Mouse (Mus musculus) testis, postnatal 10 days (tissue): ENCODE measurements around the gene Gm20388.
A peak's percentile ranks its signal among the peaks of the same experiment; 100 is the strongest.

Experiments
- DNase-seq: peaks from one replicate; pipeline ENCODE4 v3.0.0; 2021; ENCODE audit warnings: low spot score

Gene Gm20388

DNA sequence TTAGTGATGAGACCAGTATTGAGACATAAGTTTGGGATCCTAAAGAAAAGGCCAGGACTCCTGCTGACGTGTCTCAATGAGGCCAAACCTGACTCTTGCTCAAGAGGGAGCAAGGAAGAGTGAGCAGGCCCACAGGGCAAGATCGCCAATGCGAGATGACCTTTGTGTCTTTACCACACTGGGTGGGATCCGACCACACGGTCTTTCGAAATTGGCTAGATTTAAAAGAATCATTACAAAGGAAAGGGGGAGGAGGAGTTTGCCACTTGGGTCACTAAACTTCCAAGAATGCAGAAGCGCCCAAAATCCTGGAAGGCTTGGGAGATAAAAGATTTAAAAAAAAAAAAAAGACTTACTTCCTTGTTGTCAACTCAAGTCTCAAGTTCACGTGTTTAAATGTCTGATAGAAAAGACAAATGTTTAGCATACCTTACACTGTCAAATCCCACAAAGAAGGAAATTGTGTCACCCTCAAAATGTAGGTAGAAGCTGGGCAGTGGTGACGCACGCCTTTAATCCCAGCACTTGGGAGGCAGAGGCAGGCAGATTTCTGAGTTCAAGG, 1936.7 kb downstream of the Gm20388 start:
- DNase-seq = peak; percentile 36

DNA sequence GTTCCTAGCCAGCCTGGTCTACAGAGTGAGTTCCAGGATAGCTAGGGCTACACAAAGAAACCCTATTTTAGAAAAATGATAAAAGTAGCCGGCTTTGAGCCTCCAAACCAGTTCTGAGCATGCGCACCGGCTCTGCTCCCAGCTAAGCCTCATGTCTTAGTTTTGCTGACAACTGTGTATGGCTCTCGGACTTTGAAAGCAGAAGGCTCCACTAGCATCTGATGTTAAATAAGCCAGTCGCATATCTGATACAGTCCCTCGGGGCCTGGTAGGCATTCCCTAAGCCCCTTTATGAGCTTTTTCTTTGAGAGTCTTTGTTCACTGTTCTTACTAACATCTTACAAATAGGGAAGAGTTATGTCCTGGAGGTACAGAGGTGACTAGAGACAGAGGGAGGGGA, 1937.3 kb downstream of the Gm20388 start:
- DNase-seq = peak; percentile 33

DNA sequence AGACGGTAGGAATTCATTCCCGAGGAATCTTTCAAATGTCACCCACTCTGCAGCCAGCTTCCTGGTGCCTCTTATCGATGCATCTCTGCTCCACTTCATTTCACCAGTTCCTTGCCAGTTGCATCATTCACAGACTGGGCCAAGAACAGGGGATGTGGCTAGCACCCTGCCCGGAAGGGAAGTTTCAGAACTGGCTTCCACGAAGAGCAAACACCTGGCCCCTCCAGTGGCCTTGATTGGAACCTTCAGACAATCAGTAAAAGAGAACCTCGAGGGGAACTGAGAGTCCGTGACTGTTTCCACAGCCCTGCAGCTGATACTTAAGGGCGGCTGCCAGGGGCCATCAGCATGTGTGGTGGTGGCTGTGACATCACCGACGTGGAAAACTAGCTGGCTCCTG, 1937.9 kb downstream of the Gm20388 start:
- DNase-seq = peak; percentile 36

DNA sequence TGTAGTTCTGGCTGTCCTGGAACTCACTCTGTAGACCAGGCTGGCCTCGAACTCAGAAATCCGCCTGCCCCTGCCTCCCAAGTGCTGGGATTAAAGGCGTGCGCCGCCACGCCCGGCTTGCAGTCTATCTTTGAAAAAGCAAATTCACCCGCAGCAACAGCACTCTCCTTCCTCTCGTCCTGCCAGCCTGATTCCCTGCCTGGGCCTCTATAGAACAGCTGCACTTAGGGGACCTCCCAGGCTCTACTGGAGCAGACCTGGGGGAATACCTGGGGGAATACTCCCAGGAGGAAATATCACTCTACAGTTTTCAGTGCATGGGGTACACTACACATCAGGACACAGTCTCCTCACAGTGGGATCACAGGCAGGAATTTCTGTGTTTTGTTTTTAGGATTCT, 1938.7 kb downstream of the Gm20388 start:
- DNase-seq = peak; percentile 33

DNA sequence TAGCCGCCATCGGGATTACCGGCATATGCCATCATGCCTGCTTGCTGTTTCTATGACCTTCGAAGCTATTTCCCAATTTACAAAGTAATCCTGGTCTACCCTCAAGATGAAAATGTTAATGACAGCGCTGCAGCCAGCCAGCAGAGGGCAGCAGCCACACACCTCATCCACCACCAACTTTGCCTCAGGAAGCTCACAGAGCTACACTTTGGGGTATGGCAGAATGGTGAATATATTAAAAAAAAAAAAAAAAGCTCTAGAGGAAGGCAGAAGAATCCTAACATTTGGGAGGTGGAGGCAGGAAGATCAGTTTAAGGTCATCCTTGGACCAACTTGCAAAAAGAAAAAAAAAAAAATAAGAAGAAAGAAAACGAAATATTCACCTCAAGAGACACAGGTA, 1939.4 kb downstream of the Gm20388 start:
- peak; percentile 84 for DNase-seq

DNA sequence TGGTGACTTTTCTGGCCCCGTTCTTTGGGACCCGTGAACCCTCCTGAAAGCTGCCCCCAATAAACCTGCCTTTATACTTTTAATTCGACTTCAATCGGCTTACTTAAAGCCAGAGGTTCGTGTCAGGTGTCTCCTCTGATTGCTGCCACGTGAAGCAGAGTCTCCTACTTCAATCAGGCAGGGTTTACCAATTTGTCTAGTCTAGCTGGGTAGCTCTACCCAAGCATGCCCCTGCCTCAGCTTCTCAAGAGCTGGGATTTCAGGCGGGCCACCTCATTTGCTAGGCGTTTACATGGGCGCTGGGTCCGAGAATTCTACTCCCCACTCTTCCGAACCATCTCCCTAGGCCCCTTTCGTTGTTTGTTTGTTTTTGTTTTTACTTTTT, 1939.8 kb downstream of the Gm20388 start:
- DNase-seq = peak; percentile 48

DNA sequence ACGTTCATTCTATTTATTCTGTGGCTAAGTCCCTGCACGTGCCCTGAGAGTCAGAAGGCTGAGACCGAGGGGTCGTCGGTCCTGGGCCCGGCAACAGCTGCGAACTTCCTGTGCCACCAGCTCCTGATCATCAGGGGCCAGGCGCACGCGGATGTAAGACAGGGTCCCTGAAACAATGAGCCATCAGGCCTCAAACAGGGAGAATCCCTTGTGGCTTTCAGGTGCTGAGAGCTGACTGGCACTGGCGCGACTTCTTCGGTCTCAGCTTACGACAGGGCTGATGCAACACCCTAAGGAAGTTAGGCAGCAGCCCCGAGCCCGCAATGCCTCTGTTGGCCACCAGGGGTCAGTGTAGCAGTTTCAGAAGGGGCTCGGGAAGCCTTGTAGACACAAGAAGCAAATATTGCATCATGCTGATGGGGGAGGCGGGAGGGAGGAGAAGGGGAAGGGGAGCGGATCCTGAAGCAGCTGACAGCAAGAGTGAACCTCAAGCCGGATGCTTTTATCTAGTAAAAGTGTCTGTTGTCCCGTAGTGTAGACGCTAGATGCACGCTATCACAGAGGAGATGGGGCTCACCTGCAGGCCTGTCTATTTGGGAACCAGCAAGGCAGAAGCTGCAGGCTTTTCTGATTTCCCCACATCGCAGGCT, 1940.3 kb downstream of the Gm20388 start:
- peak; percentile 99 for DNase-seq

DNA sequence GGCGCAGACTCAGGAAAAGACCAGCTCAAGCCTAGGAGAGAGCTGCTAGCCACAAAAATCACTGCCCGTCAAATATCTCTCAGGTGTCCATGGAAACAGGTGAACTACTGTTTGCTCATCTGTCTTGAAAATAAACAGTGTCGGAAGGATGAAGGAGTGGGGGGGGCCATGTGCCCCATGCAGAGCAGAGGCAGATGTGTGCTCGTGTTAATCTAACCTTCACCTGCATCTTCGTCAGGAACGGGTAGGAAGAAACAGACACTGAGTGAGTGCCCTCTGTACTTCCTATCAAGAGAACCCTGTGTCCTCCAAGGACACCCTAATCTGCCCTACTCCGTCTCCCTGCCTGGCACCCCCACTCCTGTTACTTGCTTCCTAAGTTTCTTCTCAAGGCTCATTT, 1941.1 kb downstream of the Gm20388 start:
- peak; percentile 43 for DNase-seq

DNA sequence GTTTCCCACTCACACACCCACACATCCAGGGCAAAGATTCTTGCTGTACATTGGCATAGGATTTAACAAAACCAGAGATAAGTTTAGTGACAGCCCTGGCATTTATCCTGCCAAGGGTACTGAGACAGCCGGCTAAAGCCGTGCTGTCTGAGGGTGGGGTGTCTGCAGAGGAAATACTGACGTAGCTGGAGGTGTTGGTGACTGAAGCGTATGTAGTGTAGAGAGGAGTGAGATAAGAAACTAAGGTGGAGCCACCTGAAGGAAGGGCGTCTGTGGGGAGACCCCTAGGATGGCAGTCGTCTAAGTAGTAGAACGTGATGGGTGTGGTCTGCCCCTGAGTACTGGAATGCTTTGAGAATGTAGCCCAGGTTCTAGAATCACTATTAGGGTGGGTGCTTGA, 1941.8 kb downstream of the Gm20388 start:
- DNase-seq = no peak

DNA sequence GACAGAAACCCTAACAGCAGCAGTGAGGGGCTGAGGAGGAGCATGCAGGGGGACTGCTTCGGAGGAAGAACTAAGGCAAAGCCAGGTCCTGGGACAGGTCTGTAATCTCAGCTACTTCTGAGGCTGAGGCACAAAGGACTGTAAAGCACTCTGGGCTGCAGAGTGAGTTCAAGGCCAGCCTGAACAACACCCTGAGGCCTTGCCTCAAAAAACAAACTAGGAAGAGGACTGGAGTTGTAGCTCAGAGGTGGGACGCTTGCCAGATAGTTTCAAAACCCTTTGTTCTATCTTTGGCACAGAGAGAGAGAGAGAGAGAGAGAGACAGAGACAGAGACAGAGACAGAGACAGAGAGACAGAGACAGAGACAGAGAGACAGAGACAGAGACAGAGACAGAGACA, 1942.9 kb downstream of the Gm20388 start:
- DNase-seq = peak; percentile 59

DNA sequence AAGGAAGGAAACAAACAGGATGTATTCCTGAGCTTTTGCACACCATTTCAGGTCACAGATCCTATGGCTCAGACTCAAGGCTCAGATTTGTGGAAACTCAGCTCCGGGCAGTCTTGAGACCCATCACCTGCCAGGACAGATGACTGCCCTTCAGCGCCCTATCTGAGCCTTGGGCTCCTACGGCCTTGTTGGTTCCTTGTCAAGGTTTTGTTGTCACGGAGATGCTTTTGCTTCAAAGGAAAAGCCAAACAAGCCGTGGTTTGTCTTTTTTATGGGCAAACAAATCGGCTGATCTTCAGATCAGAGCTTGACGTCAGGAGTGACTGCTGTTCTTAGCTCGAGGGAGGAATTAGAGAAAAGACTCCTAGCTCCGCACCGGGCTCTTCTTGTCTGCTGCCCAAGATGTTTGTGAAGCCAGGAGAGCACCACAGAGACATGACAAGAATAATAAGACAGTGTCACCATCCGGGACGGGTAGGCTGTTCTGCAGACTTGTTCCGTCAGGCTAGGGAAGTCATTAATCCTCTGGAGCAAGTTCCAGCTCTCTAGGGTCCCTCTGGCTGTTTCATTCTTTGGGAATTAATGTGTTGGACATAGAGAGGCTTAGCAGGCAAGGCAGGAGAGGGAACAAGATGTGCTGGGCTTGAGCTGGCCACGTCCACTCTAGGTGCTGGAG, 1945.6 kb downstream of the Gm20388 start:
- peak; percentile 37 for DNase-seq

DNA sequence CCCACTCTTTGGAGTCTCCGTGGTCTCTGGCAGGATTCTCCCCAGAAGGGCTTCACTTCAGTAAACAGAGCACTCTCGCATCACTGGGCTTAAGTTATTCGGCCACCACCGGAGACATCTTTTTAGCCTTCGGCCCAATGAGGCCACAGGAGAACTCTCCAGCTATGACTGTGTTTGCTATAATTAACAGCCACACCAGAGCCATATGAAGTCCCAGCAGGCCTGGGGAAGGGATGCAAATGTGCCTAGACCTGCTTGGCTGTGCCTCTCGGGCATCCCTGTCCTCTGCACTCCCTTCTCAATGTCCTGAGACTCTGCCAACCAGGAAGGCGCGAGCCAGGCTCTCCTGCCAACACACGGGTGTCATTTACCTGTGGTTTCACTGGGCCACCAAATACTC, 1946.7 kb downstream of the Gm20388 start:
- peak; percentile 42 for DNase-seq

DNA sequence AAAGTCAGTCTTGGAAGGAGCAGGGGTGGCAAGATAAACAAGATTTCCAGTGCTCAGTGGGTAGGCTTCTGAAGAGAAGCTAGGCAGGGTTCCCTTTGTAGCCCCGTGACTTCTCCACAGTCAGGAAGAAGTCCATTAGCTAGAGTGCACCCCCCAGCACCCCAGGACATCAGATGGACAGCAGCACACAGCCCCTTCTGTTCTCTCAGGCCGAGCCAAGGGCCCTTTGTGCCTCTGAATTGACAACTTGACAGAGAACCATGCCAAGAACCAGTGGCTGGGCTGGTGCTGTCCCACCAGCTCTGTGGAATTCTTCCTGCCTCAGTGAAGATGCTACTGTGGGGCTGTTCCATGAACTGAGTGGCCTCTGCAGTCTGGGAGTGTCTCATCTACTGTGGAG, 1947.1 kb downstream of the Gm20388 start:
- peak; percentile 37 for DNase-seq

DNA sequence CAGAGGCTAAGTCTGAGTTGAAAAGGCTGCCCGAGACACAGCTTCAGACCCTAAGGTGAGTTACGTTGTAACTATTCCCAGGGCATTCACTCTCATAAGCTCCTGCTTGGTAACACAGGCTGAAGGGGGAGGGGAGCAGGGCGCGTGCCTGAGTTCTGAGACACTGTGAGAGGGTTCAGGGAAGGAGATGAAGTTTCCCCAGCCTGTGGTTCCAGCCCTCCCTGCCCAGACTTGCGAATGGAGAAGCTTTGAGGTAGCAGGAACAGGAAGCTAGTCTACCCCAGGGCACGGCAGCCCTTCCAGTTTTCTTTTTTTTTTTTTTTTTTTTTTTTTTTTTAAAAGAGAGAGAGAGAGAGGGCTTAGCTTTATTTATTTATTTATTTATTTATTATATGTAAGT, 1950.6 kb downstream of the Gm20388 start:
- DNase-seq = no peak

DNA sequence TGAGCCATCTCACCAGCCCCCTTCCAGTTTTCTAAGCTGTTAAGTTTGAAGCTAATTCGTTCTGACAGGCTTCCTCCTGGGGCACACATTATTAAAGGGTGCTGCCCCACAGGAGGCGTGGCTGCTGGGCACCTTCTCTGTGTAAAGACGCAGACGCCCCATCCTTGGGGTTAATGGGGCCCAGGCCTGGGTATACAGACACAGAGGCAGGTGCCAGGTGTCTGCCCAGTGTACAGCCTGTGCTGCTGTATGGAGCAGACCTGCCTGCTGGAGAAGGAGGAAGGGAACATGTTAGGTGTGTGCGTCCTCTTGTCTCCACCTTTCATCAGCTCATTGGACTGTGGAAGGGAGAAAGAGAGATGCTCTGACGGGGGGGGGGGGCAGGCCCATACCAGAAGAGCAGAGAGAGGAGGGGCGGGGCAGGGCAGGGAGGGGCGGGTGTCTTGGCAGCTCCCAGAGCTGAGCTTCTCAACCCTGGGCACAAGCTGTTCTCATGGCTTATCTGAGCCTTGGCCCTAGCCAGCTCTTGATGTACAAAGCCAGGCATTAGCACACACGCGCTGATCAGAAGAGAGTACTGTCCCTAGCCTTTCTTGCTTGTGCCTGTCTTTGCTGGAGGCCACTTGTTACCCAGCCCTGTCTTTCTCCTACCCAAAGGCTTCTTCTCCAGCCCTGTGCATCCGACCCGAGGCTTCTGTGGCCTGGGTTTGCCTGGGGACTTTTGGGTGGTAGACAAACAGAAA, 1951.3 kb downstream of the Gm20388 start:
- no peak for DNase-seq

DNA sequence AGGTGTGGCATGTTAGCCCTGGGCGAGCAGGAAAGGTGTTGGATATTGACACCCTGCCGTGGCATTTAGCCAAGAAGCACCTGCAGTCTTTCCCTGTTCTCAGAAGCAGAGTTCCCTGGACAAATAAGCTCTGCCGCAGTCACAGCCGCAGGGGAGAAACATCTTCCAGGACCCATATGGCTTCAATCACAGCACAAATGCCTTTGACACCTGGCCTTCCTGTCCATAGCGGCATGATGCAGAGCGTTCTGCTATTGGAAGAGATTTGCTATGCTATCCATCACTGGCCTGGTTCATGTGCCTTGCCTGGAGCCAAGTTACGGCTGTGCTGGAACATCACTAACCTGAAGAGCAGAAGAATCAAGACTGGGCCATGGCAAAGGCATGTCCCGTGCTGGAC, 1954.7 kb downstream of the Gm20388 start:
- no peak for DNase-seq

DNA sequence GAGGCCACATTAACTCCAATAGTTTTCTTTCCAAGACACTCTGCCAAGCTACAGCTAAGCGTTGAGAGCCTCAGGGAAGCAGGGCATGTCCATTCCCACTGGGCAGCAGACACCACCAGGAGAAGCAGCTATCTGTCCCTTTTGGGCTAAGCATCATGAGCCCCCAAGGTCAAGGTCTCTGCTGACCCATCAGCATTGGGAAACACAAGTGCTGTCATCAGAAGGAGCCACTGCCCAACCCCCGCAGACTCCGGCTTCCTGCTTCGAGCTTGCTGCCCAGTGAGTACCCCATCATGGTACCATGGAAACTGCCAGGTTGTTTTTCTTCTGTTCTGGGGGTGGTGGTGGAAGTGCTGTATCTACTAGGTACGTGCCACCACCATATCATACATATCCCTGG, 1957.6 kb downstream of the Gm20388 start:
- no peak for DNase-seq

DNA sequence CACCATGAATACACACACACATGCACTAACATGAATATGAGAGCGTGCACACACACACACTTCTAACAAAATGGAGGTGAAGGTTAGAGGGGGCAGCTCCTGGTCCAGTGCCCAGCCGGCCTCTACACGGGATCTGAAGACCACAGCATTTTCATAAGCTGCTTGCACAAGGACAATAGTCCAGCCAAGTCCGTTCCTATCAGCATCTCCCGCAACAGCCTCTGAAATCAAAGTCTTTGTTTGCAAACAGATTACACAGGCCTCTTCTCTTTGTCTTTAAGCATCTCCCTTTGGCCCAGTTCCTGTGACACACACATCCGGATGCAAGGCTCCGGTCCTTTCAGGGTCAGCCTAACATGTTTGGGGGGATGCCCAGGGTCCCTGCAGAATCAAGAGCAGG, 1958.3 kb downstream of the Gm20388 start:
- no peak for DNase-seq

DNA sequence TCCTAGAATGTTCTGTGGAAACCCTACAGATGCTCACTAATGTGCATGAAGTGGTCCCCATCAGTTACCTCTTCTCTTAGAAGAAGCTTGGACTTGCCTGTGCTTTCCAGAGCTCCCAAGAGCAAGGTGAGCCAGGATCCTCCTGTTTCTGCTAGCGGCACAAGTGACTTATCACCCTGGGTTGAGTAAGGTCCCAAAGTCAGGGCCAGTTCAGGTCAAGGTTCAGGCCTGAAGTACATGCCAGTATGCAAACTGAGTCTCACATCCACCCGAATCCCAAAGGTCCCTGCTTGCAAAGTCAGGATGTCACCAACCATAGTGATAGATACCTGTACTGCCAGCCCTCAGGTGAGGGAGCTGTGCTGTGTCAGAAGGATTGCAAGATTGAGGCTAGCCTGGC, 1959.5 kb downstream of the Gm20388 start:
- DNase-seq = no peak

DNA sequence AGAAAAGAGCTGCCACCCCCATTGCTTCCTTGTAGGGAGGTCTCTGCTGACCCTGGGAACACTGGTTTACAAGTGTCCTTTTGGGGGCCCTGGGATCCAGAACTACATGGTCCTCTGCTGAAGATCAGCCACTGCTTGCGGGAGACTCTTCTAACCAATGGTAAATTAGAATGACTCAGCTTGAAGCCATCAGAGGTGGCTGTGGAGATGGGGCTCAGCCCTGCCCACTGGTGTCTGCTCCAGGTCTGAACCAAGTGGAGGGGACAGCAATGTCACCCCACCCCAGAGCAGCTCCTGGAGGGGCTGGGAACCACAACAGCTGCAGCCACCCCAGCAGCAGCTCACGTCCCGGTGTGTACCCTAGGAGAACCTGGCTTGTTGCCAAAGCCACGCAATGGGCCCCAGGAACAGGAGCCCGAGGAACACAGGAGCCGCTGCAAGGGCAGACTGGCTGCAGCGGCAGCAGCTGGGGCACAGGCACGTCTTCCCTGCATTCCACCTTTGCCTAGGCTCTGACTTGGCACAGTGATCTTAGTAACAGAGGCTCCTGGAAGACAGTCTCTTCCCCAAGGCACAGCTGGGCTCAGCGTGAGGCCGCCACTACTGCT, 1961.3 kb downstream of the Gm20388 start:
- no peak for DNase-seq

DNA sequence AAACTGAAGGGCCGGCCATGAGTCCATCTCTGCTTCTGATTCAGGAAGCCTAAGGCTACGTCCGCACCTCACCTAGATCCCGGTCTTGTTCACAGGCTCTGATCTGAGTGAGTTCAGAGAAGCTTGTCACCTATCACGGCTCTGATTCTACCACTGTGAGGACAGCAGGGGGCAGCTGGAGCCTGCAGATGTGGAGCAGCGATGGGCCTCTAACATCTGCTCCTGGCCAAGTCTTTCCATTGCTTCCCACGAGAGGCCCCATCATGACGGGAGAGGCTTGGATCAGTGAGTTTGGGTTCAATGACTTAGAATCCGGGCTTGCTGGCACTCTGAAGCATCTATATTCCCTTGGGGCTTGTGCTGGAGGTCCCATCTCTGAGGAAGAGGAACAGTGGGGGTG, 1963.4 kb downstream of the Gm20388 start:
- DNase-seq = peak; percentile 75

DNA sequence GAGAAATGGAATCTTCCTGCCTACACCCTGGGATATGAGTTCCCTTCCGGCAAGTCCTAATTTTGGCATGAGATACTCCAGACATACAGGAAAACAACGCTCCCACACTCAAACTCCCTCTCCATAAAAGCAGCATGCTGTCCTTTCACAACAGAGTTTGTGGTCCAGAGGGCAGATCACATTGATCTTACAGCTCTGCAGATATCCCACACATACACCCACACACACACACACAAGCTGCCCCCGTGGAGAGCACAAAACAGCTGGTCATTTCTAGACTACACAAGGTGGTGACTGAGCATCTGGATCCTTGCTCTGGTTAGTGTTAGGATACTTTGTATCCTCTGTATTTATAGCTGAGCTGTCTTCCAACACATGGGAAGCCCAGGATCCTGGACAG, 1964.4 kb downstream of the Gm20388 start:
- DNase-seq = no peak

DNA sequence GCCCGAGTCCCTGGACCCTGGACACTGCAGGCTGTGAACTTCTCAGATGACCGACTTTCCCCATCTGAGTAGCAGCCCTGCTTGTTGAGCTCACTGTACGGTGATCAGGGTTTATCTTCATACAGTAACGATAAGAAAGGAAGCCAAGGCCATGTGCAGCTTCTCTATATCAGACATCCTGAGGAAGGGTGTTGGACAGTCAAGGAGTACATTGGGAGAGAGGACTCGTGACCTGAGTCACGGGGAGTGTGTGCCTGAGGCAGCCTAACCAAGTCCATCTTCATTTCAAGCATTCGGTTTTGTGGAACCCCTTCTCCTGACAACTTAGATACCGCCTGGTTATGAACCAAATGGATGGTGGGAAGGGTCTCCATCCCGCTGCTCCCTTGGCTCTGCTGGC, 1964.9 kb downstream of the Gm20388 start:
- no peak for DNase-seq
